8 mouse cellular contexts compared by ENCODE assay signal in the genomic region with DNA sequence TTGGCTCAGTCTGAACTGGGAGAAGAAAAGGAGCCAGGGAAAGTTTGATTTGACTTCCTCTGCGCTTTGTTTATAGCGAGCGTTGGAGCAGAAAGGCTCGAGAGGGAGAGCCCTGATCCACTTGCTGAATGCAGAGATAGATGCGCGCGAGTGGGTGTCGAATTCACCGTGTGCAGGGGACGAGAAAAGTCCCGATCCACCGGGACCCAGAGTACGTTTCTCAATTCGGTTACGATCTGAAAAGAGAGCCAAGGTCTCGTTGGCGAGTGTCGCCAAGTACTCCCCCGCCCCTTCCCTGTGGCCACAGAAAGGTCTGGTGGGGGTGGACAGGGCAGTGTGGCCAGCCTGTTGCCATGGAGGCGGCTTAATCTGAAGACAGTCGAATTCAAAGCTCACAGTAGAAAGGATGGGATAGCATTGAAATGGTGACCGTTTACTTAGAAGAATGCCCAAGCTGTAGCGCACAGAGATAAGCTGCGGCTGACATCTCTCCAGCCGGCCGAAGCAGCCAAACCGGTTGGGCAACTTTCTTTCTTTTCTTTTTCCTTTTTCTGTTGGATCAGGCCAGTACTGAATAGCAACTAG.
DNase-seq lines count a peak whose midpoint lies in the region; ATAC-seq and TF ChIP-seq lines count a peak whose summit lies in the region.

No protein-coding gene starts in this region.

- peak overlapping the region; percentile 38 for H3K27ac ChIP-seq in ES-E14 (ENCODE audit: insufficient read depth, low read depth, low read length, poor library complexity, severe bottlenecking)
- peak overlapping the region; percentile 78 for H3K27ac ChIP-seq in gastrocnemius, adult 2 months
- H3K27ac ChIP-seq in hindbrain, embryonic 14.5 days: peak overlapping the region; percentile 83

- H3K27me3 ChIP-seq in hindbrain, embryonic 14.5 days (ENCODE audit: control insufficient read depth, insufficient read depth, low read length): peaks cover 11% of the 10 kb centered on the region; the same call in 1 of the 2 replicates

- TF ChIP-seq CTCF in gastrocnemius, adult 2 months (IDR thresholded peaks at IDR 0.05): no peak

- DNase-seq in ES-E14 (ENCODE audit: low read depth, low spot score): no peak
- DNase-seq in cerebellum, postnatal 10 days: peak; percentile 64 to 75
- peak; percentile 65 for DNase-seq in gastrocnemius, adult 2 months
- peak; percentile 57 for DNase-seq in hindbrain, embryonic 14.5 days (ENCODE audit: low spot score)
- DNase-seq in left cerebral cortex, adult 11 months (ENCODE audit: low spot score): peak; percentile 15
- peak; percentile 63 for DNase-seq in lung, postnatal 14 days
- peak; percentile 71 for DNase-seq in retina, embryonic 14.5 days (ENCODE audit: low spot score)
- DNase-seq in T-cell, adult 2 months (ENCODE audit: low spot score): no peak

- H3K9me3 ChIP-seq in ES-E14 (ENCODE audit: control insufficient read depth, insufficient read depth, low read depth, low read length): no peaks in the 10 kb centered on the region
- H3K9me3 ChIP-seq in hindbrain, embryonic 14.5 days (ENCODE audit: control insufficient read depth, low read length): no peaks in the 10 kb centered on the region

- peak overlapping the region; percentile 42; the same call in 1 of the 2 replicates for H3K9ac ChIP-seq in ES-E14 (ENCODE audit: insufficient read depth, low read depth, low read length, poor library complexity, severe bottlenecking)
- peak overlapping the region; percentile 51; the same call in 1 of the 2 replicates for H3K9ac ChIP-seq in hindbrain, embryonic 14.5 days

- peak overlapping the region; percentile 71 for H3K4me2 ChIP-seq in hindbrain, embryonic 14.5 days (replicated peaks)

- in situ Hi-C loops in ES-E14 (cut with MboI; ENCODE audit: low sequenced_read_pairs in 2 of 2, unreplicated experiment in 2 of 2): no loop called here

- under 1% methylated on average over 27 of the region's 27 CpGs for WGBS in hindbrain, embryonic 14.5 days

- peaks cover 8 to 21% of the 10 kb centered on the region in 2 experiments for H3K4me1 ChIP-seq in ES-E14 (ENCODE audit: control insufficient read depth in 2 of 2, insufficient read depth in 2 of 2, low read length in 2 of 2, poor library complexity in 1 of 2)
- peaks cover 21% of the 10 kb centered on the region for H3K4me1 ChIP-seq in hindbrain, embryonic 14.5 days (replicated peaks; ENCODE audit: control insufficient read depth, insufficient read depth, low read length)

- peak; percentile 65; the same call in 1 of the 2 replicates for ATAC-seq in hindbrain, embryonic 14.5 days (ENCODE audit: low FRiP score)

- intact Hi-C loops in gastrocnemius, adult 2 months (cut with DNase I): no loop called here

- H3K4me3 ChIP-seq in ES-E14 (ENCODE audit: insufficient read depth in 1 of 2, low read depth in 1 of 2, low read length in 2 of 2, poor library complexity in 1 of 2, severe bottlenecking in 1 of 2): peak overlapping the region; percentile 43 to 69
- peak overlapping the region; percentile 73 for H3K4me3 ChIP-seq in gastrocnemius, adult 2 months
- H3K4me3 ChIP-seq in hindbrain, embryonic 14.5 days (replicated peaks; ENCODE audit: low read length): peak overlapping the region; percentile 31

- no peaks in the 10 kb centered on the region for H3K36me3 ChIP-seq in ES-E14 (ENCODE audit: control insufficient read depth, insufficient read depth, low read length, poor library complexity, severe bottlenecking)
- no peaks in the 10 kb centered on the region for H3K36me3 ChIP-seq in hindbrain, embryonic 14.5 days (replicated peaks; ENCODE audit: control insufficient read depth, insufficient read depth)

TF ChIP-seq in ES-E14, 5 proteins besides CTCF, POLR2A, EP300 and RAD21:
- TF ChIP-seq MAFK (IDR thresholded peaks at IDR 0.05; ENCODE audit: insufficient read depth, low read depth, low read length): no peak
- no peak for TF ChIP-seq ZNF384 (IDR thresholded peaks at IDR 0.05; ENCODE audit: low read depth, low read length)
- no peak for TF ChIP-seq CHD2 (IDR thresholded peaks at IDR 0.05; ENCODE audit: low read depth, low read length)
- no peak for TF ChIP-seq ZC3H11A (IDR thresholded peaks at IDR 0.05; ENCODE audit: borderline replicate concordance, low read depth, low read length)
- no peak for TF ChIP-seq HCFC1 (IDR thresholded peaks at IDR 0.05; ENCODE audit: borderline replicate concordance, insufficient read depth, low read length)
TF ChIP-seq in ES-E14: peak in this region for 0.

Comparison
In these comparisons a context has a peak if more than half of its experiments do, and no peak if none do; other contexts are left out.
1. DNase-seq: peak in cerebellum, postnatal 10 days (2 of 2), gastrocnemius, adult 2 months (single experiment), hindbrain, embryonic 14.5 days (single experiment), left cerebral cortex, adult 11 months (single experiment), lung, postnatal 14 days (single experiment) and retina, embryonic 14.5 days (single experiment); none in ES-E14 (single experiment) and T-cell, adult 2 months (single experiment).
2. Peak in every context shown above with its lines, with median percentiles within 50 percentile points of each other: H3K27ac ChIP-seq and H3K4me3 ChIP-seq.